Mouse (Mus musculus): ENCODE data around the gene Pa2g4.
"Not testable (repeated sequence)": the region's sequence is repeated elsewhere in the genome, so short reads cannot be mapped to it uniquely, and the experiment has no call there.

Gene Pa2g4

GRCm38 (mm10) chr10:128565788-128566531, at the start of gene Pa2g4:
Gene Pa2g4, minus strand, starts transcription at chr10:128565987.
- DNase-seq: peak; percentile 98

GRCm38 (mm10) chr10:128614934-128615333, 49.1 kb upstream of the Pa2g4 start:
- DNase-seq: no peak

GRCm38 (mm10) chr10:128613820-128614219, 48.0 kb upstream of the Pa2g4 start:
- not testable (repeated sequence) for DNase-seq

- no peak for DNase-seq
Observed at GRCm38 (mm10) chr10:128613154-128613440, 47.3 kb upstream of the Pa2g4 start.

GRCm38 (mm10) chr10:128612433-128613153, 46.8 kb upstream of the Pa2g4 start:
- DNase-seq: peak; percentile 81

- DNase-seq: no peak
Observed at GRCm38 (mm10) chr10:128606483-128606882, 40.7 kb upstream of the Pa2g4 start.

- no peak for DNase-seq
Observed at GRCm38 (mm10) chr10:128602470-128603128, 36.8 kb upstream of the Pa2g4 start.

GRCm38 (mm10) chr10:128601499-128601898, 35.7 kb upstream of the Pa2g4 start:
- DNase-seq: no peak

GRCm38 (mm10) chr10:128598476-128598875, 32.7 kb upstream of the Pa2g4 start:
- no peak for DNase-seq

GRCm38 (mm10) chr10:128592797-128593196, 27.0 kb upstream of the Pa2g4 start:
- DNase-seq: no peak

- DNase-seq: no peak
Observed at GRCm38 (mm10) chr10:128591436-128591835, 25.6 kb upstream of the Pa2g4 start.

GRCm38 (mm10) chr10:128590193-128590690, 24.5 kb upstream of the Pa2g4 start:
- peak; percentile 71 for DNase-seq

GRCm38 (mm10) chr10:128589464-128590192, 23.8 kb upstream of the Pa2g4 start, which contains the start of gene Erbb3:
Gene Erbb3, minus strand, starts transcription at chr10:128589652.
- DNase-seq: peak; percentile 82

GRCm38 (mm10) chr10:128588775-128589463, 23.1 kb upstream of the Pa2g4 start:
- peak; percentile 57 for DNase-seq

- DNase-seq: no peak
Observed at GRCm38 (mm10) chr10:128588136-128588535, 22.3 kb upstream of the Pa2g4 start.

GRCm38 (mm10) chr10:128587697-128588096, 21.9 kb upstream of the Pa2g4 start:
- DNase-seq: no peak

- DNase-seq: no peak
Observed at GRCm38 (mm10) chr10:128587120-128587519, 21.3 kb upstream of the Pa2g4 start.

- DNase-seq: no peak
Observed at GRCm38 (mm10) chr10:128586546-128586945, 20.8 kb upstream of the Pa2g4 start.

GRCm38 (mm10) chr10:128584386-128584785, 18.6 kb upstream of the Pa2g4 start:
- peak; percentile 93 for DNase-seq

- DNase-seq: peak; percentile 91
Observed at GRCm38 (mm10) chr10:128583644-128584043, 17.9 kb upstream of the Pa2g4 start.

- no peak for DNase-seq
Observed at GRCm38 (mm10) chr10:128579731-128580130, 13.9 kb upstream of the Pa2g4 start.

GRCm38 (mm10) chr10:128579298-128579697, 13.5 kb upstream of the Pa2g4 start:
- no peak for DNase-seq

All from lung, postnatal 36 days (tissue).